ENCODE assay signal across 9 mouse cellular contexts in genomic region chr2:71544391-71545285, GRCm38 (mm10). TPM values are rescaled to one million over a fixed set of nuclear protein-coding genes. Genes with fewer than 3 reads are reported as not detected.
DNase-seq lines count a peak whose midpoint lies in the region; ATAC-seq and TF ChIP-seq lines count a peak whose summit lies in the region.
"Had no signal": no experiment of that assay in that cellular context is flagged by ENCODE, and none has a peak within 500 bp of the region (broad histone marks: within the 10 kb centered on the region; RNA-seq: fewer than 3 reads in every experiment).

No protein-coding gene starts in this region.

- peaks cover 20% of the 10 kb centered on the region; the same call in 1 of the 2 replicates for H3K4me1 ChIP-seq in kidney, postnatal 0 days (replicated peaks; ENCODE audit: insufficient read depth, low read length)
- H3K4me1 ChIP-seq in hindbrain, embryonic 15.5 days (replicated peaks): peaks cover 29% of the 10 kb centered on the region

- no peaks in the 10 kb centered on the region for H3K36me3 ChIP-seq in kidney, postnatal 0 days (ENCODE audit: insufficient read depth, low read length)
- no peaks in the 10 kb centered on the region for H3K36me3 ChIP-seq in hindbrain, embryonic 15.5 days

- H3K9me3 ChIP-seq in kidney, postnatal 0 days (replicated peaks; ENCODE audit: low read length): no peaks in the 10 kb centered on the region
- no peaks in the 10 kb centered on the region for H3K9me3 ChIP-seq in hindbrain, embryonic 15.5 days

- WGBS in kidney, postnatal 0 days: 1% methylated on average over 60 of the region's 61 CpGs
- 1% methylated on average over 61 of the region's 61 CpGs for WGBS in hindbrain, embryonic 15.5 days

- no peak overlapping the region for H3K27ac ChIP-seq in kidney, postnatal 0 days
- no peak overlapping the region for H3K27ac ChIP-seq in hindbrain, embryonic 15.5 days (replicated peaks)

- peaks cover 79% of the 10 kb centered on the region for H3K27me3 ChIP-seq in kidney, postnatal 0 days (ENCODE audit: insufficient read depth, low read length)
- H3K27me3 ChIP-seq in hindbrain, embryonic 15.5 days: peaks cover 62% of the 10 kb centered on the region

- DNase-seq in kidney, postnatal 0 days (ENCODE audit: low spot score): no peak
- no peak for DNase-seq in kidney, adult 11 months
- DNase-seq in embryo, embryonic 11 days: peak; percentile 74
- DNase-seq in naive thymus-derived CD4-positive, alpha-beta T cell, adult 2 months (ENCODE audit: low read depth): peak; percentile 36
- no peak for DNase-seq in MN1 (ENCODE audit: low spot score)
- no peak for DNase-seq in gastrocnemius, adult 8-10 months (ENCODE audit: low spot score in 2 of 2)
- DNase-seq in right cerebral cortex, postnatal 36 days (ENCODE audit: low spot score in 2 of 2): no peak

- ATAC-seq in kidney, postnatal 0 days (replicated peaks; ENCODE audit: low FRiP score, low read depth): no peak; the same call in 1 of the 2 replicates
- no peak for ATAC-seq in hindbrain, embryonic 15.5 days (ENCODE audit: low FRiP score, low read depth)

- H3K9ac ChIP-seq in kidney, postnatal 0 days (ENCODE audit: low read depth, low read length): no peak overlapping the region
- H3K9ac ChIP-seq in hindbrain, embryonic 15.5 days: no peak overlapping the region

- no peak for TF ChIP-seq CTCF in kidney, postnatal 0 days (IDR thresholded peaks at IDR 0.05; ENCODE audit: low read depth)

- H3K4me2 ChIP-seq in kidney, postnatal 0 days (ENCODE audit: low read length): 0 out of 2 replicates have a peak overlapping the region, but pooled peaks have one; percentile 11
- peak overlapping the region; percentile 8; the same call in 1 of the 2 replicates for H3K4me2 ChIP-seq in hindbrain, embryonic 15.5 days

- peak overlapping the region; percentile 12; the same call in 1 of the 2 replicates for H3K4me3 ChIP-seq in kidney, postnatal 0 days (replicated peaks; ENCODE audit: low read depth, low read length)
- H3K4me3 ChIP-seq in hindbrain, embryonic 15.5 days: peak overlapping the region; percentile 8; the same call in 1 of the 2 replicates

RNA-seq across cellular contexts. Expression of gene Dlx2, which starts 1.9 kb away (rescaled TPM):
- polyA plus RNA-seq in kidney, postnatal 0 days (2015; fragmentation: Nextera tagmentation; extraction: Ambion mirVana): not detected in 2 replicates
- 0.26 and 2.2 TPM in 2 replicates for polyA plus RNA-seq in hindbrain, embryonic 15.5 days (2015; fragmentation: Nextera tagmentation; extraction: Ambion mirVana)
- total RNA-seq in gastrocnemius, adult 8-10 months (2022): not detected
- total RNA-seq: hematopoietic stem cell, adult 5-6 weeks had no signal

RNA-seq across cellular contexts. Expression of gene Dlx1, which starts 16.7 kb away (rescaled TPM):
- not detected in 2 replicates for polyA plus RNA-seq in kidney, postnatal 0 days (2015; fragmentation: Nextera tagmentation; extraction: Ambion mirVana)
- 0.38 and 6.9 TPM in 2 replicates for polyA plus RNA-seq in hindbrain, embryonic 15.5 days (2015; fragmentation: Nextera tagmentation; extraction: Ambion mirVana)
- total RNA-seq in gastrocnemius, adult 8-10 months (2022): under 1 TPM in 1 of 4 experiments, not detected in 3; 0.12 TPM
- total RNA-seq: hematopoietic stem cell, adult 5-6 weeks had no signal

Comparison
In these comparisons a context has a peak if more than half of its experiments do, and no peak if none do; other contexts are left out.
1. DNase-seq: peak in embryo, embryonic 11 days (single experiment) and naive thymus-derived CD4-positive, alpha-beta T cell, adult 2 months (single experiment); none in kidney, postnatal 0 days (single experiment), kidney, adult 11 months (single experiment), MN1 (single experiment), gastrocnemius, adult 8-10 months (0 of 2) and right cerebral cortex, postnatal 36 days (0 of 2).